Comparison of ENCODE assay signal across 1 mouse cellular context in the genomic region with DNA sequence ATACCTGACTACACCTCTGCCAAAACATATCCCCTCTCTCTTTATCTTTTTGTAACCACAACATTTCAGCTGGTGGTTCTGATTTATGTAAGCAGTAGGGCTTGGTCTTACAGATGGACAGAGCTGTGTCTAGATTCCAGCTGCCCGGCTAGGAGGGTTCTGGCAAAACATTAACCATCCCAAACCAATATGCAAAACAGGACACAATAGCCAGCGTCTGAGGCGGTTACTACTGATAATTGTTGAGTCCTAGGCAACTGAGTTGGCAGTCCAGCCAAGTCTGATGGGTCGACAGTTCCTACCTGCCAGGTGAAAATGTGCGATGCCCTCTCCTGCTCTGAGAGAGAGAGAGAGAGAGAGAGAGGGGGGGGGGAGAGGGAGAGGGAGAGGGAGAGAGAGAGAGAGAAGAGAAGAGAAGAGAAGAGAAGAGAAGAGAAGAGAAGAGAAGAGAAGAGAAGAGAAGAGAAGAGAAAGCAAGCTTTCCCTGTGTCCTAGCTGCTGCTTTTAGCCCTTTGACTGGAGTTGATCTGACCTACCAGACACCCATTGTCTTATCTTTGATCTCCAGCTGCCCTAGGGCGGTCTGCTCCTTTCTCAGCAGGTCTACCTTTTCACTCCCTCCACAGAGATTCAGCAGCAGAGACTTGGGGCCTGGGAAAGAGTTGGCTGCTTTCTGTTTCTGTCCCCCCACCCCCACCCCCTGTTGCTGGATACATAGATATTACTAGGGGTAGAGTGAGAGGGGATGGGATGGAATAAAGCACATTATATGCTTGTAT.
A peak's percentile ranks its signal among the peaks of the same experiment; 100 is the strongest.
TF ChIP-seq lines count a peak whose summit lies in the region.

No protein-coding gene starts in this region.

TF ChIP-seq in MEL, 35 proteins besides CTCF, POLR2A, EP300 and RAD21 (continued from another document):
- TF ChIP-seq TCF12 (IDR thresholded peaks at IDR 0.05; ENCODE audit: low read depth, low read length) (peak; percentile 75), RCOR1 (IDR thresholded peaks at IDR 0.05; ENCODE audit: low read depth, low read length) (0 out of 2 replicates have a peak, but pooled peaks have one; percentile 35), TAL1 (IDR thresholded peaks at IDR 0.05; ENCODE audit: low read length) (peak; percentile 67)
